8 mouse cellular contexts compared by ENCODE assay signal in genomic region chr9:74953265-74953958, GRCm38 (mm10). TPM values are rescaled to one million over a fixed set of nuclear protein-coding genes. Genes with fewer than 3 reads are reported as not detected.
A peak's percentile ranks its signal among the peaks of the same experiment; 100 is the strongest.
DNase-seq lines count a peak whose midpoint lies in the region; ATAC-seq lines count a peak whose summit lies in the region.

No protein-coding gene starts in this region.

- H3K27me3 ChIP-seq in midbrain, embryonic 16.5 days (ENCODE audit: control insufficient read depth, insufficient read depth, low read depth, low read length) = no peaks in the 10 kb centered on the region
- H3K27me3 ChIP-seq in stomach, embryonic 14.5 days (ENCODE audit: control insufficient read depth, insufficient read depth, low read length) = no peaks in the 10 kb centered on the region

- H3K4me1 ChIP-seq in midbrain, embryonic 16.5 days (ENCODE audit: control insufficient read depth, insufficient read depth, low read length) = peaks cover 15% of the 10 kb centered on the region
- peaks cover 10% of the 10 kb centered on the region; the same call in 1 of the 2 replicates for H3K4me1 ChIP-seq in stomach, embryonic 14.5 days (ENCODE audit: control insufficient read depth, insufficient read depth, low read length)

- H3K9me3 ChIP-seq in midbrain, embryonic 16.5 days (replicated peaks; ENCODE audit: control insufficient read depth, low read length, poor library complexity, severe bottlenecking) = no peaks in the 10 kb centered on the region
- H3K9me3 ChIP-seq in stomach, embryonic 14.5 days (ENCODE audit: control insufficient read depth, low read depth, low read length) = no peaks in the 10 kb centered on the region

- H3K36me3 ChIP-seq in midbrain, embryonic 16.5 days (ENCODE audit: control insufficient read depth, insufficient read depth, low read length) = peaks cover 2% of the 10 kb centered on the region; the same call in 1 of the 2 replicates
- no peaks in the 10 kb centered on the region; the same call in 1 of the 2 replicates for H3K36me3 ChIP-seq in stomach, embryonic 14.5 days (ENCODE audit: control insufficient read depth, insufficient read depth, low read length)

- intact Hi-C loops in gastrocnemius, postnatal 14 days (cut with DNase I; ENCODE audit: low total_unique reads) = loop anchor here (10.0 kb wide), 1 partner anchor 51 kb away; no protein-coding TSS in a partner anchor

- peak; percentile 78 for ATAC-seq in inflammation-experienced regulatory T-cells, adult 6 months
- ATAC-seq in midbrain, embryonic 16.5 days = peak; percentile 75
- peak; percentile 68; the same call in 1 of the 2 replicates for ATAC-seq in stomach, embryonic 14.5 days (ENCODE audit: insufficient number of reproducible peaks, insufficient read depth, low FRiP score, low read depth)

- peak; percentile 47 for DNase-seq in layer of hippocampus, adult 9-11 months
- no peak for DNase-seq in layer of hippocampus, adult 8-10 months (ENCODE audit: low spot score in 2 of 2)
- peak; percentile 75 for DNase-seq in cerebellum, adult 9-11 months
- DNase-seq in gastrocnemius, postnatal 14 days = peak; percentile 81
- DNase-seq in liver = peak; percentile 56

- H3K4me3 ChIP-seq in midbrain, embryonic 16.5 days (ENCODE audit: low read depth, low read length) = peak overlapping the region; percentile 69
- H3K4me3 ChIP-seq in stomach, embryonic 14.5 days (ENCODE audit: low read depth, low read length) = peak overlapping the region; percentile 64

- WGBS in midbrain, embryonic 16.5 days = 3% methylated on average over 31 of the region's 31 CpGs
- 2% methylated on average over 31 of the region's 31 CpGs for WGBS in stomach, embryonic 14.5 days

- peak overlapping the region; percentile 84 for H3K9ac ChIP-seq in midbrain, embryonic 16.5 days (ENCODE audit: low read depth, low read length)
- peak overlapping the region; percentile 63 for H3K9ac ChIP-seq in stomach, embryonic 14.5 days (replicated peaks; ENCODE audit: low read depth, low read length)

- peak overlapping the region; percentile 88 for H3K27ac ChIP-seq in midbrain, embryonic 16.5 days (ENCODE audit: low read length)
- H3K27ac ChIP-seq in stomach, embryonic 14.5 days (ENCODE audit: low read length) = peak overlapping the region; percentile 82

- H3K4me2 ChIP-seq in midbrain, embryonic 16.5 days (ENCODE audit: low read length) = peak overlapping the region; percentile 65
- peak overlapping the region; percentile 66 for H3K4me2 ChIP-seq in stomach, embryonic 14.5 days (replicated peaks; ENCODE audit: low read depth, low read length)

RNA-seq across cellular contexts. Expression of gene Fam214a, which starts 0.7 kb away (rescaled TPM):
- 10 to 100 TPM; 41.4 to 54.5 (median 46.0) TPM for total RNA-seq in layer of hippocampus, adult 8-10 months (2022)
- 10 to 100 TPM; 21.3 to 31.1 TPM for total RNA-seq in gastrocnemius, postnatal 14 days (2021)
- 10 to 100 TPM; 23.1 to 26.4 (median 23.5) TPM for polyA plus RNA-seq in inflammation-experienced regulatory T-cells, adult 6 months (2017; shearing (Covaris generic))
- 22.7 and 25.3 TPM in 2 replicates for polyA plus RNA-seq in midbrain, embryonic 16.5 days (2015; fragmentation: Nextera tagmentation; extraction: Ambion mirVana)
- polyA plus RNA-seq in stomach, embryonic 14.5 days (2014; fragmentation: Nextera tagmentation; extraction: Ambion mirVana) = 14.2 and 15.0 TPM in 2 replicates

Comparison
In these comparisons a context has a peak if more than half of its experiments do, and no peak if none do; other contexts are left out.
1. DNase-seq: peak in layer of hippocampus, adult 9-11 months (single experiment), cerebellum, adult 9-11 months (single experiment), gastrocnemius, postnatal 14 days (single experiment) and liver (single experiment); none in layer of hippocampus, adult 8-10 months (0 of 2).
2. Peak in every context shown above with its lines, with median percentiles within 50 percentile points of each other: ATAC-seq.